Mouse (Mus musculus) lung, postnatal 4 days (tissue): ENCODE measurements around the gene Klhl26.
A peak's percentile ranks its signal among the peaks of the same experiment; 100 is the strongest.

Experiments
- DNase-seq, 2 experiments: peaks; one replicate each; pipeline ENCODE4 v3.0.0; 2021

Klhl26 gene

DNA sequence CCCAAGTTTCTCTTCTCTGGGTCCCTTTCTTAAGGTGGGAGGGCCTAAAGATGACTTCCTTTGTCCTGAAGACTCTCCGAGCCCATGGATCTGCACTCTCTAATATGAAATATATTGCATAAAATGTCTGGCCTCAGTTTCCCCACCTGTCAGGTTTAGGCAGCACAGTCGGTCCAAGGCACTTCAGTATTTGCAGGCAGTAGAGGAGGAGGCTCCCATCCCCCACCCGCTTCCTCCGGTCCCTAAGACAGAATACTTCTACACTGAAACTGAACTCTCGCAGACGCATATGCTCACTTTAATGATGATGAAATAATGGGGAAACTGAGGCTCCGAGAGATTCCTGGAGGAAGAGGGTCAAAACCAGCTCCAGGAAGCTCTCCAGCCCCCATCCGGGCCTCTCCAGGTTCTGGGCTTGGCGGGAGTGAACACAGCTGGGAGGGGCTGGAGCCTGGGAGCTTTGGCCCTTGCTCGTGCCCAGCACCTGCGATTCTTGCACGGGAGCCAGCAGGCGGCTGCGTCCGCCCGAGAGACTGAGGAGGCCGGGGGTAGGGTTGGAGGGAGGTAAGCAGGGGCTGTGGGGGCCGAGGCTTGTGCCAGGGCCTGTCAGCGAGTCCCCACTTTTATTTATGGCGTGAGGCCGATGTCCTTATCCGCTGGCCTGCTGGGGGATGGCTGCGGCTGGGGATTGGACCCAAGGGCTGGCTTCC is 25.2 kb upstream of the Klhl26 start:
- DNase-seq, result no peak

DNA sequence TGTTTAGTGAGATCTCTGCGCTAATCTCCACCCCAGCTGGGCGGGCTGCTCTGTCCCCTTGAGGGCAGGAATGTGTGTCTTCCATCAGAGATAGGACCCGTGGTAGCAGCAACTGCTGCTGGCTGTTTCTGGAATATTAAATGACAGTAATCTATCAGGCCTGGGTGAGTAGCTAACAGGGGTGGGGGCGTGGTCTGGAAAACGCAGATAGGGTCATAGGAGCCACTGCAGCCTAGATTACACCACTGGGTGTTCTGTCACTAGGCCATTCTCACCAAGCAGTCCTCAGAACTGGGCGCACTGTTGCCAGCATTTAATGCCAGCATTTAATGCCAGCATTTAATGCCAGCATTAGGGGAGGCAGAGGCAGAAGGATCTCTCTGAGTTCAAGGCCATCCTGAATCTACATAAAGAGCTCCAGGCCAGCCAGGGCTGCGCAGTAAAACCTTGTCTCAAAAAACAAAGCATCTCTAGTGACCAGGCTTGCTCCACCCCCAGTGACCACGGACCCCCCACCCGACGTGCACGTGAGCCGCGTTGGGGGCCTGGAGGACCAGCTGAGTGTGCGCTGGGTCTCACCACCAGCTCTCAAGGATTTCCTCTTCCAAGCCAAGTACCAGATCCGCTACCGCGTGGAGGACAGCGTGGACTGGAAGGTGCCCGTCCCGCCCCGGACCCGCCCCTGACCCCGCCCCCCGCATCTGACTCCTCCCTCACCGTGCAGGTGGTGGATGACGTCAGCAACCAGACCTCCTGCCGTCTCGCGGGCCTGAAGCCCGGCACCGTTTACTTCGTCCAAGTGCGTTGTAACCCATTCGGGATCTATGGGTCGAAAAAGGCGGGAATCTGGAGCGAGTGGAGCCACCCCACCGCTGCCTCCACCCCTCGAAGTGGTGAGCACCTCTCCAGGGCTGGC is 23.9 kb upstream of the Klhl26 start:
- DNase-seq, result peak in 1 of 2 experiments; percentile 42

DNA sequence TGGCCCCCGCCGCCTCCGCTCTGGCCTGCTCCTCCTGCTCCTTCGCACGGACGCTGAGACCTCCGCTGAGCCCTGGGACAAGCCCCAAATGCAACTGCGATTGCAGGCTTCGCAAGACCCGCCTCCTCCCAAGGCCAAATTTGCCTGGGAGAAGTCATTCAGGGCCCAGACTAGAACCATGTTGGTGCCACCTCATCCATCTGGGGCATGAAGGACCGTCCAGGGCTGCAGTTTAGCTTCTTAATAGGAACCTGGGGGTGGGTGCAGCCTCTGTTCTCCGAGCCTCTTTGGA is 18.9 kb upstream of the Klhl26 start:
- no peak for DNase-seq

DNA sequence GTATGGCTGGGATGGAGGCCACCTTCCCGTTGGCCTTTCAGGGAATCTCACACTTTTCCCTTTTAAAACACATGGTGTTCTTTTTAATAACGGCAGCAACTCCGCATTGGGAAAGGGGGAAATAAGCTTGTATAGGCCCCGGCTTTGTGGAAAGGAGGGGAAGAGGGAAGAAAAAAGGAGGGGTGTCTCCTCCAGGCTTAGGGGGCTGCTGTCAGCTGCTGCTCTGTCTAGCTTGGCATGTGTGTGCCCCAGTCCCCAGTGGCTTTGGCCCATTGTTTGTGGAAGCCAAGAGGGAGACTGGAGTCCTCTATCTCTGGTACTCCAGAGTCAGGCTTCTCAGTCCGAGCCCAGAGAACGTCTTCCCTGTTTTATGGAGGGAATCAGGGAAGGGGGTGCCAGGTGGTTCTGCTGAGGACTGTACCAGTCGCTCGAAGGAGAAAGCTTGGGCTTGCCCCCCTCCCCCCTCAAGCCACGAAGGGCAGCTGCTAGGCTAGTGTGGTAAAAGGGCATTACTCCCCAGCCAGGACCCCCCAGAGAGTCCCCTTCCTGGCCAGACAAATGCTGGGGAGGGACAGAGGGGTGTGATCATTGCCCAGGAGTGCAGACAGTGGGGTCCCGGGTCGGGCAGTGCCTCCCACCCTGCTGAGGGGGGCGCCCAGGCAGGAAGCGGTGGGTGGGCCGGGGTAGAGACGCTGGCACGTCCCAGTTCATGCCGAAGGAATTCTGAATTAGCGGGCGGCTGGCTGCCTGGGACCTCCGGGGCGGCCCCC is 18.4 kb upstream of the Klhl26 start:
- DNase-seq, result no peak

DNA sequence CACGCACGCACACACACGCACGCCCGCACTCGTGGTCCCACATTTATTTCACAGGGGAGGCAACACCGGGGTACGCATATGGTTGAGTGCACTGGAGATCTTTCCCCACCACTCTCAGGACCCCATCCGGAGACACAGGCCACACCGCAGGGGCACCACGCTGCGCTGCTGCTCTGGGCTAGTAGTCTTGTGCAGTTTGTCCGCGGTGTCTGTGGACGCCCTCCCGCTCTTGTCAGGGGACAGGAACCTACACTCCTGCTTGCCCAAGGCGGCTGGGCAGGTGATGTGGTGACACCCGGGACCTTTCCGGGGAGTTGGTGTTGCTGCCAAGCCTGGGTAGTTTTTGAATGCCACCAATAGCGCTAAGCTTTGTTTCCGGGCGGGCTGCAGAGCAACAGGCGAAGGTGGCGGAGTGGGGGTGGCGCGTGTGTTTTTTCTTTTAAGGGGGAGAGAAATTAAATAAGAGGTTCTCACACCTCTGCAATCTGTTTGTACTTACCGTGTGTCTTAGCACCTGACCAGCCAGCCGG is 17.7 kb upstream of the Klhl26 start:
- no peak for DNase-seq

DNA sequence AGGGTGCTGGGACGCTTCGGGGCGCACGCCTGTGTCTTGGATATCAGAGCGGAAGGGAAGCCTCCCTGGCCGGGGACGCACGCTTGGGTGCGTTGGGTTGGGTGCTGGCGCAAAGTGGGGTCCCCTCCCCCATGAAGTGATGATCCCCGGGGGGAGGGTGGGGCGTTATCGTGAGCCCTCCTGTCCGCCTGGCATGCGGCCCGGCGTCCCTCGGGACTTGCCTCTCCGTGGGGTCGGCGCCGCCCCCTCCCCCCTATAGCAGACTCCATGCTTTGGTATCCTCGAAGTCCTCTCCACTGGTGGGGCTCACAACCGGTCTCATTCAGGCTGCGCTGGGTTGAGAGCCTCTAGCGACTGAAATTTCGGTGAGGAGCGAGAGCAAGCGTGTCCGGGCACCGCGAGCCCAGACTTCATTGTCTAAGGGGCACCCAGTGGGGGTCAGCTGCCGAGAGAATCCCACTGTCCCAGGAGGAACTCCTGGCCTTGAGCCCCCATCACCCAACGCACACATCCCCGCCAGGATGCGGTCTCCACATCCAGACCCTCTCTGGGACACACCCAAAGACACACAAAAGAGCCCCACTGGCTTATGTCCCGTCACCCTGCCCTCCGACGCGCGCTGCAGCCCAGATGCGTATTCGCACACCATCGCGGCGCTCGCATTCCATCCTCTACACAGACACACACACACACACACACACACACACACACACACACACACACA is 17.1 kb upstream of the Klhl26 start:
- no peak for DNase-seq

DNA sequence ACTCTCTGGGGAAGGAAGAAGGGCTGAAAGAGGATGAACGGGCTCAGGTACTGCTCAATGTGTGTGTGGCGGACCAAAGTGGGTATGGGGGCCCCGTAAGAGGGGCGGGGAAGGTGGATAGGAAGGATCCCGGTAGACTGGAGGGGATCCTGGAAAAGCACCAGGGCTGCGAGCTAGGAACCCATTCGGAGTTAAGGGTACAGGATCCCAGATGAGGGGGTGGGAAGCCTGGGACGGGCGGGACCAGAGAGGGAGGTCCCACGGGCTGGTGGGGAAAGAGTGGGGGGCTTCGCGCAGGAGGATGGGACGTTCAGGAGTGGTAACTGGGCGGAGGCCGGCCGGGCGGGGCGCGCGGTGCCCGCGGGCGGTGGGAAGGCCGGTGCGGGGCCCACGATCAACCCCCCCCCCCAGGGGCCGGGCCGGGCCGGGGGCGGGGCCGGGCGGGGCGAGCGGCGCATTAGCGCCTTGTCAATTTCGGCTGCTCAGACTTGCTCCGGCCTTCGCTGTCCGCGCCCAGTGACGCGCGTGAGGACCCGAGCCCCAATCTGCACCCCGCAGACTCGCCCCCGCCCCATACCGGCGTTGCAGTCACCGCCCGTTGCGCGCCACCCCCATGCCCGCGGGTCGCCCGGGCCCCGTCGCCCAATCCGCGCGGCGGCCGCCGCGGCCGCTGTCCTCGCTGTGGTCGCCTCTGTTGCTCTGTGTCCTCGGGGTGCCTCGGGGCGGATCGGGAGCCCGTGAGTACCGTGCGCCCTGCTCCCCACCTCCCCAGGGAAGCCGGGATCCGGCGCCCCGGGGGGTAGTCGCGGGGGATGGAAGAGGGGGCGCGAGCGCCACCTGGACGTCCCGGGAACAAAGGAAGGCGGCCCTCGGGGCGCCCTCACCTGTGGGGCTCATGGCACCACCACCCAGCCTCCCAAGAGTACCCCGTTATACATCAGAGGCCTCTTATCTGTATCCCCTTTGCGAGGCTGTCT is 16.2 kb upstream of the Klhl26 start, which contains the start of gene Crlf1:
Crlf1 (plus strand) TSS at position 495 of the 977 bp plus-strand sequence.
- DNase-seq, result peak in 1 of 2 experiments; percentile 63

DNA sequence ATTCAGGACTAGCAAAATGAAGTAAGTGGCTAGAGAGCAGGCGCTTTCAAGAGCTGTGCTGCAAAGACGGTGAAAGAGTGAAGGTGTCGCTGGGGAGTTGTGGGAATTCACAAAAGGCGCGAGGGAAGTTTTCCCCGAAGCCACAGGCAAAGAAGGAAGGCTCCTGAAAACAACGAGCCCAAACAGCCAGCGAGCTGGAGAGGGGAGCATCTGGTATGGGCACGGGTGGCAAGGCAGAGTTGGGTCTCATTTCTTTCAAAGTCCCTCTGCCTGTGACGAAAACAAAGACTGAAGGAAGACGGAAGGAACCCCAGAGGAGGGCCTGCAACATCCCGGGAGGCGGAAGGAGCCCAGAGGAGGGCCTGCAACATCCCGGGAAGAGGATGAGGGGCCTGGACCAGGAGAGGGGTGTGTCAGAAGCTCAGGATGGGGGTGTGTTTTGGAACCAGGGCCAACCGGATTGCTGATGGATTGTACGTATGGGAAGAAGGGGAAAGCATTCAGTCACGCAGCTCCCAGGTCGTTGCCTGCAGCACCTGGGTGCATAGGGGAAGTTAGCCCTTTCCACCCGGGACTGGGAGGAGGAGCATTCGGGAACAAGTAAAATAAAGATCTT is 14.2 kb upstream of the Klhl26 start:
- no peak for DNase-seq

DNA sequence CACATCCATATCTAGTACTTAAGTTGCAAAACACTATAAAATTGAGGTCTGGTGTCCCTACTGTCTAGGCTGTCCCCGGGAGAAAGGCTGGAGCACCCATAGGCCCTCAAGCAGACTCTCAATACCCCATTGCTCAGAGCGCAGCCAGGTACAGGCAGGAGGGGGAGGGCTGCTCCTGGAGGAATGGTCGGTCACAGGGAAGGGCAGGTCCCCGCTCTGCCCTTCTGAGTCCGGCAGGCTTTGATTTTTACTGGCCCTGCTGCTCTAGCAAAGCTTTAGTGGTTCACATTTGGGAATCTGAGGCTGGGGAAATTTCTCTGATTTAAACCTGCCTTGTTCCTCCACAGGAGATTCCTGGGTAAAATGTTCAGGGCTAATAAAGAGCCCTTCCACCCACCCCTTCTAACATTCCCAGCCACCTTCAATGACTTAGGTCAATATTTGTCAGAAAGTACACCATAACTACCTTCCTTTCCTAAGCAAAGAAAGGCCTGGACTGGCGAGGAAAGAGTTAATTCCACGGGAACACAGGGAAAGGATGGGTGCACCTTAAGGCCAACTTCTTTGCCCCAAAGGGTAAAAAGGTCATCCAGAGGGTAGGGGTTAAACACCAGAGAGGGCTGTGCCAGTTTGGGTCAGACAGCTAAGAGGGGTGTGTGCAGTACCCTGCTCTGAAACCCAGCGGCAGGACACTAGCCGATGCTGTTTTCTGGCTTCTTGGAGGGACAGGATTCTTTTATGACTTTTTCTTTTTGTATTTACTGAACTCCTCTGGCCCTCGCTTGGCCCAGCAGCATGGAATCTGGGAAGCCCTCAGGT is 13.5 kb upstream of the Klhl26 start:
- DNase-seq, result no peak

DNA sequence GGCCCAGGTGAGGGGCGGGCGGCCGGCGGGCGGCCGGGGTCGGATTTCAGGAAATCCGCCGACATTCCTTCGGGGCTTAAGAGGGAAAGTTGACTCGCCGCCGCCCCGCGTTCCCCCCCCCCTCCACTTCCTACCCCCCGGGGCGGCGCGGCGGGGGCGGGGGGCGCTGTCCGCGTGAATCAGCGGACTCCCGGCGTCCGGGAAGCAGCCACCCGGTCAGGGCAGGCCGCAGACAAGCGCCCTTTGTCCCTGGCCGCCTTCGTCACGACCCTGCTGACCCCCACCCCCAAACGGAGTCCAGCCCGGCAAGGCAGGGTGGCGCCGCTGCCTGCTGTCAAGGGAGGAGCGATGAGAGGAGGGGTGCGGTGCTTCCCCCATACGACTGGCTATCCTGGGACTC is 12.8 kb upstream of the Klhl26 start:
- peak in 1 of 2 experiments; percentile 65 for DNase-seq

DNA sequence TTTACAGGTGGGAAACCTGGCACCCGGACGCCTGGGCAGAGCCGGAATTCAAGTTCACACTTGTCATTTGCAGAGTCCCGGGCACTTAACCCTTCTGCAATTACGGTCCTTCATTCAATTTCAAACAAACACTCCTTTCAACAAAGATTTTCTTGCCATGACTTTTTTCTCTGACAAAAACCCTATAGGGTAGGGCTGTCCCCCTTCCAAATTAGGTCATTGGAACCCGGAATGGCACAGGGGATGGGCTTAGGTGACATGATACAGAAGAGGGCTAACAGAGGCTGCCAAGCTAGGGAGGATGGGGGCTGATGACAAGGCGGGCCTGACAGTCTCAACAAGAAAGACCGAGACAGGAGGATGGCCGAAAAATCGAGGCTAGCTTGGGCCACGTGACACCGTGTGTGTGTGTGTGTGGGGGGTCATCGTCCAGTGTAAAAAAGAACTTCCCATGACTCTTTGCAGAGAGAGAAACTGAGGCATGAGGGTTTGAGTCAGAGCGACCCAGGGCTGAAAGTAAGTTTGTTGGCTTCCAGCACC is 12.2 kb upstream of the Klhl26 start:
- DNase-seq, result no peak

DNA sequence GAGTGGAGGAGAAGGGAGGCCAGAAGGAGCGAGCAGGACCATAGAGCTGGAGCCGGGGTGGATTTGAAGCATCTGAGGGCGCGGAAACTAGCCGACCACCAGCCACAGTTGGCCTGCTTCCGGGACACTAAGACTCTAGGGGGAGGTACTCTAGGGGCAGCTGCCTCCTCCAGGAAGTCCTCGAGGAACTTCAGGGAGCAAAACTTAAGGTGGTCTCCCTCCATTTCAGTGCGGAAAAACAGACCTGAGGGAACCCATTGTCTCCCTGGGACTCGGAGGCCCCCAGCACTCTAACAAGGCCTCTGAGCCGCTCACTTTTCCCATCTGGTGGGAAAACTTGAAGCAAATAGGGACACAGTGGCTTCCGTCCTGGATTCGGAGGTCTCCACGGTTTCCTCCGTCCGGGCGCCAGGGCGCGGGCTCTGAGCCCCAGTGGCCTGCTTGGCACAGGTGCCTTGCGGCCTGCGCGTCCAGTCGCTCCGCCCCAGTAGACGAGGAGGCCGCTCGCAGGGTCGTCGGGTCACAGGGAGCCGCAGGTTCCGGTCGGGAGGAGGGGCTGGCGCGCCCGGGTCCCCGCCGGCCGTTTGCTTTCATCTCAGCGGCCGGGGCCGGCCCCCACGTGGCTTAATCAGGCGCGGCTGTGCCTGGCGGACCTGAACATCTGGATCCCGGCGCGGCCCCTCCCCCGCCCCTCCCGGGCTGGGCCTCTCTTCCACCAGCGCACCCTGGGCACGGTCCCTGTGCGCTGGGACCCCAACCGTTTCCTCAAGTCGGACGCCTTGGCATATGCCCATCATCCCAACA is 11.4 kb upstream of the Klhl26 start:
- peak; percentile 60 to 84 for DNase-seq

DNA sequence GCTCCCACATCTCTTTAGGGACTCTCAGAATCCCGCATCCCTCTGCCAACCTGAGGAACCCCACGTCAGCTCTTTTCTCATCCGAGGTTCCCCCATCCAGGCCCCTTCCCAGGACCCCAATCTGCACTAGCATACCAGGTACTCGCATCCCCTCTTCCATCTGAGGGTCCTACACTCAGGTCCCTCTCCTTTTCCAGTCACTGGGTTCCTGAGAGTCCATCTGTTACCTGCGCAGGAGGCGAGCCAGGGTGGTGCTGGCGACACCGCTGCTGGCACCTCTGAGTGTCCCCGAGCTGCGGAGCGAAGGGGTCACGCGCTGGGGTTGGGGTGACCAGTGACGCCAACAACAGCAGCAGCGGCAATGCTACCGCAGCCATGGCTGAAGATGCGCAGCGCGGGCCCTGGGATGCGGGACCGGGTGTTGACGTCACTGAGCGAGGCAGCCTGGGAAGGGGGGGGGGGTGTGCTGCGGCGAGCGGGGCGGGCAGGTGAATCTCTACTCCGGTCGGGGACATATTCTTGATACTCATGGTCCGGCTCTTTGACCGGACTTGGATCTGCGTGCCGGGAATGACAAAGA is 10.3 kb upstream of the Klhl26 start, which contains the start of gene Tmem59l:
Tmem59l (minus strand) TSS at position 418 of the 580 bp plus-strand sequence.
- no peak for DNase-seq

DNA sequence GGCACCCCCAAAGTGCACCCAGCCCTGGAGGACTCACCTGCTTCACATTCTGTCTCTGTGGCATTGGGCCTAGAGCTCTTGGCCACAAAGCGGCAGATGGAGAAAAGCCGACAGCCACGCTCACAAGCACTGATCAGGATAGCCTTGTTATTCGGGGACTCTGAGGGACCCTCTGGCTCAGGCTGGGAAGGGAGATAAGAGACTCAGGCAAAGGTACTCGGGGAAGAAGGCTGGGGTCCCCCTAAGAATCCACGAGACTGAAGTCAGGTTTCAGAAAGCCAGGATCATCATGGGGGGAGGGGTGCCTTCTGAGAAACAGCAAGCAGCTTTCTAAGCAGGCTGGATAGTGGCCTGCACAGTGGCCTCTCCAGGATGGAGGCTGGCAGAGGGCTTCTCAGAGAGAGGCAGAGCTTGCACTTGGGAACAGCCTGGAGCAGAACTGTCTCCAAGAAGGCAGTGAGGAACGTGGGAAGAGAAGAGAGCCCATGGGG is 9.5 kb upstream of the Klhl26 start:
- DNase-seq, result no peak

DNA sequence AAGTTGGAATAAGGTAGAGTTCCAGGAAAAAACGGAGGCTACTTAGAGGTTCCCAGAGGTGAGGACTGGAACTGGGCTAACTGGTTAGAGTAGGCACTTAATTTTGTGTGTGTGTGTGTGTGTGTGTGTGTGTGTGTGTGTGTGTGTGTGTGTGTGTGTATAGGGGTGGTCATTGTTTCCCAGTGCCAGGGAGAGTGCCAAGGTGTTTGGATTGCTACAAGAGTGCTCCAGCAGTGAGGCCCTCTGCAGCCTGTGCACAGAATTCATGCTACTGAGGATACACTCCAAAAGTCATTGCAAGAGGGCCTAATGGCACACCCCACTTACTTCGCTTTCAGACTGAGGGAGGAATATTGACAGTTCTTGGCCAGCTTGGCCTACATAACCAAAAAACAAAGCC is 6.2 kb upstream of the Klhl26 start:
- peak; percentile 54 to 81 for DNase-seq

DNA sequence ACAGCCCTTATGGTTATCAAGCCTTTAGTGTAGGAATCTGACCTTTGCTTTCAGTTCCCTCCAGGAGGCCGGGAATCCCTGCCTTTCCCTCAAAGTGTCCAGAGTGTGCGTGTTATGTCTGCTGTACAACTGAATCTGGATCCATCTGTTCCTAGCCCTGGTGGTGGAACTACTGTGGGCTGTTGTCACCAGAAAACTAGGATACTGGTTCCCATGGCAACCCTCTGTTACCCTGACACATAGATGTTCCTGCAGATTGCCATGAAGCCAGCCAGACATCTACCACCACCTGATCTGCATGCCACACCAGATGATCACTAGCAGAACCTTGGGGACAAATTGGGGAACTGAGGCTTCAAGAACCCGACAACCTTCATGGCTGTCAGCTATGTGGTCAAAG is 5.1 kb upstream of the Klhl26 start:
- no peak for DNase-seq

DNA sequence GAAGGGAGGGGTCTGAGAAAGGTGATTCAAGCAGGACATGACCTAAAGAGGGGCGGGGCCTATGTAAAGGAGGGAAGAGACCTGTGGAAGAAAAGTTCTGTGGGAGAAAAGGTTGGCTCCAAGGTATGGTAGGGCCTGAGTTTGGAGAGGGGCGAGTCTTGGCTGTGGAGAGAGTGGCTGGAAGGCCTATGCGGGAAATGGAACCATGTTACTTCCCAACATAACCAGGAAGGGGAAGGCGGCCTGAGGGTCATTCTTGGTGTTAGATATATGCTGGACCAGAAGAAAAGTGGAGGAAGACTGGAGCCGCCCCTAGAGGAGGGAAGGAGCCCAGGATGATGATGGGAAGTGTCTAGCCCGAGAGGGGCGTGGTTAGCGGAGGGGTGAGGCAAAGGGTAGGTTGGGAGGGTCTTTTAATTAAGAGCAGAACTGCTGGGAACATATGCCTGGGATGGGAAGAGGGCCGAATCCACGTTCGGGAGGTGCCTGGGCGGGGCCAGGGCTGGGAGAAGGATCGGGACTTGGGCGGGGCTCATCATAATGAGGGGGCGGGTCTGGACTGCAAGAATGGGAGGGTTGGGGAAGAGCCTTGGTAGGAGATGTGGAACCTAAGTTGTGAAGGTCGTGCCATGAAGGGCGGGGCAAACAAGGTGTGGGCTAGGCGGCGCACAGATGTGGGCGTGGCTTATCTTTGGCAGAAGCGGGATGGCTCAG is 658 bp upstream of the Klhl26 start:
- DNase-seq, result peak in 1 of 2 experiments; percentile 54
